Mouse (Mus musculus) heart, adult 11 months (tissue): ENCODE measurements around the gene Olfr412.

ENCODE experiments used
- DNase-seq: peaks from one replicate; pipeline ENCODE4 v3.0.0; 2022

The Olfr412 gene

GRCm38 (mm10) chr11:74361769-74362168 is at the start of gene Olfr412:
Olfr412 (plus strand) TSS chr11:74362069.
- no peak for DNase-seq

- DNase-seq: no peak
Measured at GRCm38 (mm10) chr11:74326044-74326443, 35.8 kb upstream of the Olfr412 start.

- DNase-seq: no peak
Measured at GRCm38 (mm10) chr11:74328781-74329180, 33.1 kb upstream of the Olfr412 start.

- no peak for DNase-seq
Measured at GRCm38 (mm10) chr11:74337931-74338330, 23.9 kb upstream of the Olfr412 start, which contains the start of gene Olfr410. Olfr410 (minus strand) TSS chr11:74338031.

DNA sequence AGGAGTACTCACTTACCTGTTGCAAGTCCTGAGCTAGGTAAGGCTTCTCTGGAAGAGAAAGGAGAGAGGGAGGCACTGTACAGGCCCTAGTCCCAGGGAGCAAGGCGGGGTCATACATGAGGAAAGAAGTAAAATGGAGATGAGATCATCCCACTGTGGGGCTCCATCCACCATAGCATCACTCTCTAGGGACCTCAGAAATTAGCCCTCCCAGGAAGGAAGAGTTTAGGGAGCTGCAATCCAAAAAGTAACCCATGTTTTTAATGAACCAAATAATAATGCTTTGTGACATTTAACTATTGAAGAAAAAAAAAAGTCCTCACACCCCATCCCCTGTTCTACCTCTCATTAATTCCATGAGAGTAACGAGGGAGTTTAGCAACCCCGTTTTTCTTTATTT is 9.3 kb upstream of the Olfr412 start, which contains the start of gene Olfr411:
Gene Olfr411, minus strand, starts transcription at position 101 of the 400 bp plus-strand sequence.
- no peak for DNase-seq

GRCm38 (mm10) chr11:74371393-74372100 is 9.7 kb downstream of the Olfr412 start:
- peak; percentile 88 for DNase-seq

GRCm38 (mm10) chr11:74376847-74377246 is 15.0 kb downstream of the Olfr412 start:
- peak; percentile 70 for DNase-seq

DNA sequence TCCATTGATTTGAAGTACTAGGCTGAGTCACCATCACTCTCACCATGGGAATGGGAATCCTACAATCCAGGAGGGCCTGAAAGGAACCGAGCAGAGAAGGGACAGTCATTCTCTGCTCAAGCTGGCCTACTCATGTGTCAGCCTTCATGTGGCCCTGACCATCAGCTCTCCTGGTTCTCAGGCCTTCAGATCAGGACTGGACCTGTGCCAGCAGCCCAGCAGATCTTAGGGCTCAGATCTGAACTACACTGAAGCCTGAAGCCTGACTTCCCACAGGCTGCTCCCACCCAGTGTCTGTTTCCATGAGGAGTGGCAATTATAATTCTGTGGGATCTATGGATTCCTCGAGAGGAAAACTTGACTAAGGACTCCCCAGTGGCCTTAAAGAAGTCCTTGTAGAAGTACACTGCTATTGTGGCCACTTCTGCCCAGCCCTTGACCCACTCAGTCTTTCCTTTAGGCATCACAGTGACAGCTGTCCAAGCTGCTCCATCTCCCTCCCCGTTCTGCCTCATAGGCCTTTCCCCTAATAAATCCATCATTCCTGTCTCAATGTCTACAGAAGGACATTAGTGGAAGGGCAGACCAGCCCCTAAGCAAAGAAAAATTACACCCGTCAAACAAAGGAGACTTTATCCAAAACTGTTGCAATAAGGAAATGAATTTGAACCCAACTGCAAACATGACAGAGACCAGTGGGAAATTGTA is 17.5 kb downstream of the Olfr412 start:
- DNase-seq: peak; percentile 59

GRCm38 (mm10) chr11:74385674-74386073 is 23.8 kb downstream of the Olfr412 start:
- DNase-seq: no peak

- DNase-seq: peak; percentile 92
Measured at GRCm38 (mm10) chr11:74387203-74387602, 25.3 kb downstream of the Olfr412 start.

DNA sequence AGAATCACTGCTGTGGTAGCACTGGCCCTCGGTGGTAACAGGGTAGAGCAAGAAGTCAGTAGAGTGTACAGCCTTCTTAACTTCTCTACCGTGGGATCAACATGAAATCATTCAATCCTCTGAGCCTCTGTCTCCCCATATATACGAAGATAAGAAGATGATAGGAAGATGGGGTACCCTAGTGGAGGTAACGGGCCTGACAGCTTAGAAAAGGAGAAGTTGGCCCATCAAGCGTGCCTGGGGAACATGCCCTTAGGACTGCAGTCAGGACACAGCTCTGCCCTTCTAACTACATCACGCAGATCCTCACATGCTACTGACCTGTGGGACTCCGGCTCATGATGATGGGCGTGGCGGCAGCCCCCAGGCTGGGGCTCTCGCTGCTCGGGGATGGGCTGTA is 30.0 kb downstream of the Olfr412 start:
- peak; percentile 79 for DNase-seq

DNA sequence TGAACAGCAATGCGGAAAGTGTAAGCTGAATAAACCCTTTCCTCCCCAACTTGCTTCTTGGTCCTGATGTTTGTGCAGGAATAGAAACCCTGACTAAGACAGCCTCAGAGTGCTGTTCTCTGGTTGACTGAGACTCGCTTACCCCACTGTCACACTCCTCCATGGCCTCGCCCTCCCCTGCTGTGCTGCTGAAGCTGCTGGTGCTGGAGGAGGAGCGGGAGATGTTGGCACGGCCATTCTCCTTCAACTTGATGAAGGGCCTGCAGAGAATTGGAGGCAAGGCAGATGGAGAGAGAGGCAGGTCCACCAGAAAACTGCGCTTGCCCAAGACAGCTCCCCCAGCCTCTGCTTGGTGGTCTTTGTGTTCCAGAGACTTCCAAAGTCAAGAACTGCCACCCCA is 31.0 kb downstream of the Olfr412 start:
- peak; percentile 79 for DNase-seq

DNA sequence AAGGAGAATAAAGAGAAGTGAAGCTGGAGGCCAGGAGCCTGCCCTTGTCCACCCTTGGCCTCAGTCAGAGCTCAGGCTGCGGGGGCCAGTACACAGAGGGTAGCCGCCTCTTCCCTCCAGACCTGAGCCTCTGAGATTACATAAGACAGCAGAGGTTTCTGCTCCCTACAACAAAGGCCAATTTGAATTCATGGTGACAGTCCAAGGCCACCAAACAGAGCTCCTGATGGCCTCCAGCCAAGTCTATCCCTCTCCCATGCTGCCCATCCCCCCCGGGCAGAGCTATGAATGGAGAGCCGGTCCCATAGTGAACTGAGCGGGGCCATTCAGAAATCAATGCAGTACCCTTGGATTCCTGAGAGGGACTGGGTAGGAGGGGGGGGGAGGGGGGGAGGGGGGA is 31.6 kb downstream of the Olfr412 start:
- DNase-seq: peak; percentile 91

GRCm38 (mm10) chr11:74395583-74395982 is 33.7 kb downstream of the Olfr412 start:
- peak; percentile 89 for DNase-seq

DNA sequence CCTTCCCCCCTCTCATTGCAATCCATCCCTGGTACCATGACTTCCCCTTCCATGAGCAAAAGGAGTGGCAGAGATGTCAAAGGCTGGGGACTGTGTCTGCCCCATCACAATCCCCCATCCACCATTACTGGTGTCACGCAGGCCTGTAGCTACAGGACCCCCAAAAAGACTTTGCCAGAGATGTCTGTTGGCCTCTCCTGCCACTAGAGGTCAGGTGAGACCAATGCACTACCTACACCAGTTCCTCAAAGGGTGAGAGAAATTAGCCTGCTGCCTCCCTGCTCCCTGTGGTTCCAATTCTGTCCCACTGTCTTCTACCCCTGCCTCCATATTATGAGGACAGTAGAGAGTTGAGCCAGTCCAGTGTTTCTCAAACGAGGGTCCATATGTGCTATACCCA is 40.3 kb downstream of the Olfr412 start:
- DNase-seq: no peak

DNA sequence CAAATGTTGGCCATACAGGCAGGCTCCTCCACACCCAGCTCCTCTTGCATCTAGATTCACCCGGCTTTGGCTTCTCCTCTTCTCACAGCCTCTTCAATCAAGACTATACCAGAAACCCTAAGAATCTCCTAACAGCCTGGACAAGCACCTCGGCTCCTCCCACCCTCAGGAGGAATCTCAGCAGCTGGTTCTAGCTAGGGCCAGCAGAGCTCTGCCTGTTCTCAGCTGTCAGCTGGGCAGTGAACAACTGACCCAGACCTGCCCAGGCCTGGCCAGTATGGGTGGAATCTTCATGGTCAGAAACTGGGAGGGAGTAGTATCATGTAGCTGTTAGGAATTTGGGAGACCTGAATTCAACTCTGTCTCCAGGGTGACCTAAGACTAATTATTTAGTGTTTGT is 42.3 kb downstream of the Olfr412 start:
- peak; percentile 95 for DNase-seq

- peak; percentile 78 for DNase-seq
Measured at GRCm38 (mm10) chr11:74405201-74405600, 43.3 kb downstream of the Olfr412 start.

DNA sequence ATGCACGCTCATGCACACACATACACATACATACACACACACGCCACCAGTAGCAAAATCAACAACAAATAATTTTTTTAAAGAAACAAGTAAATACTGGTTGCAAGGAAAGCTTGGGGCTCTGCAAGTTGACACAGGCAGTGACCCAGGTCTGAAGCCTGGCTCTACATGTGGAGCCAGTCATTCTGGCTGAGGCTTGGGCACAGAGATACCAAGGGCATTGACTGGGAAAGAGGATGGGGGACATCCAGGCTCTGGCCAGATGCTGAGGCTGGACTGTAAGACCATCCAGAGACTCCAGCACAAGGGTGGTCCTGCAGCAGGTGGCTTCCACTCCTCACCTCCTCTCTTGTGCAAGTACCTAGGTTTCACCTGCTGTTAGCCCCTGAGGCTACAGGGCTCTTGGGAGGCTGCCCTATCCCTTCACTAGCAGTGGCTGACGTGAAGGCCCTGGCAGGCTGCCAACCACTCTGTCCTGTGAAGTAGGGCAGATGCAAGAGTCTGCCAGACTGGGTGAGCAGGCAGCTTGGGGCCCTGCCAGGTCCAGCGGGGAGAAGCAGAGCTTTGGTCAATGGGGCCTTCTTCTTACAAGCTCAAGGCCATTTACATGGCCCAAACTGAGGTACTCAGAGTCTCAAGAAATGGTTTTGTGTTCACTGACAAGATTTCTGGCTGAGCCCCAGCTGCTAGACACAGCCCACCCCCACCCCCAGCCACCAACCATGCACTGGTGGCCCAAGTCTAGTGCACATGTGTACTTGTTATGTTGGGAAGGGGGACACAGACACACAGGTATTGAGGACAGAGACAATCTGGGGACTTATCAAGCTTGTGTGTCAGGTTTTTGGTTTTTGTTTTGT is 46.9 kb downstream of the Olfr412 start:
- peak; percentile 98 for DNase-seq

- no peak for DNase-seq
Measured at GRCm38 (mm10) chr11:74409447-74409754, 47.5 kb downstream of the Olfr412 start.

DNA sequence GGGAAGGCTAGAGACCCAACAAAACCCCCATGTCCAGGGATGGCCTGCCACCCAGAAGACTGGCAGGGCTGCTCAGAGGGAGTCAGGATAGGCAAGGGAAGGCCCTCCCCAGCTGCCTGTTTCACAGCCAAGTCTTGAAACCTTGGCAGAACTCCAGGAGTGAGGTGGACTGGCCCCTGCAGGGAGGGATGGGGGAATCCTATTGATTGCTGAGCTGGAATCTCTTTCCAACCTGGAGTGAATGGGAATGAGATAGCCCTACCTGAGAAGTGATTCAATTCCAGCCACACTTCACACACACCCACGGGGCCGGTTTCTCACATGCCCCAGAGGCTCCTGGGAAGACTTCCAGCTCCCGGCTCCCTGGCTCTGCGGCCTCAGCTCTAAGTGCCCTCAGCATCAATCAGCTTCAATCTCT is 47.9 kb downstream of the Olfr412 start:
- peak; percentile 97 for DNase-seq

DNA sequence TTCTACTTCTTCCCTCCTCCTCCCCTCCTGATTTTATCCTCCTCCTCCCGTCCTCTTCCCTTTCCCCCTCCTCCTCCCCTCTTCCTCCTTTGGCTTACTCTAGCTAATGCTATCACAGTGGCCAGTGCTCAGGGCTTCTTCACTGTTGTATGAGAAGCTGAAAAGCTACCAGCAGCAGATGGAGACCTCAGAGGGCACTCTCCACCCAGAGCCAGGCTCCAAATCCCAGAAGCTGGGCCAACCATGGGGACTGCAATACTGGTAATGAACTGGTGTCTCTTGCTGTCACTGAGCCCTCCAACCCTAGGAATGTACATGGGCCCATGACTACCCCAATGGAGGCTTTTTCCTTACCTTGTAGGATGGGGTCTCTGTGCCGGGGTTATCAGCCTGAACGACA is 50.1 kb downstream of the Olfr412 start:
- no peak for DNase-seq

DNA sequence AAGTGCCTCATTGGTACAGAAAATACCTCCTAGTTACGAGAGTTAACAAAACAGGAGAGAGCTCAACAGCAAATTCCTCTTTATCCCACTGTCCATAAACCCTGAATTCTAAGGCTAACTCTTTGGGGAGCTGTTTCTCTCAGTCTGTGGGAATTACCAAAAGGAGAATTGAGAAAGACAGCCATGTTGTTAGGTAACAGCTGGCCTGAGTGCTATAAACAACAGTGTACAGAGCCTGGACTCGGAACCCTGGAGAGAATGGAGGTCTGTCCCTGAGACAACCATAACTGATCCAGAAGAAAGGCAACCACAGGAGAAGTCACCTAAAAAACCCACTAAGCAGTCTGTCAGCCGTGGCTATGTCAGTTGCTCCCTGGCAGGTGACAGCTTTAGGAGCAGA is 50.6 kb downstream of the Olfr412 start:
- DNase-seq: no peak

DNA sequence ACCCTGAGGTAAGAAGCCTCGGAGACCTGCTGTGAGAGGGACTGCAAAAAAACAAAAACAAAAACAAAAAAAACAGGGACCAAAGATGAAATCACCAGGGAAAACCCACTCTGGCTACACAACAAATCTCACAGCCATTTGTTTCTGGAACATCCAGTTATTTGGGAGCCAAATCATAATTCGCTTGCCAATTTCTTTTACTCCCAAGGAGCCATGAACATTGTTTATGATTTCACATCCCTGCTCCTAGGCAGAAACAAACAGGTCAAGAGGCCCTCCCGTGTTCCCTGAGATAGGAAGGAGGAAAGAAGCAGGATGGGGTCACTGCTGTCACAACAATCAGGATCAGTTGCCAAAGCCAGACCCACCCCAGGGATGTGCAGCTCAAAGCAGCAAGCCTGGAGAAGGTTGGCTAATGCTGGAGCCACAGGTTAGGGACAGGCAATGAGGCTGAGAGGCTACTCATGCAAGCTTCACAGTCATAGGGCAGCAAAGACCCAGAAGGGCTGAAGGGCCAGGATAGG is 51.6 kb downstream of the Olfr412 start:
- peak; percentile 95 for DNase-seq
